Mouse (Mus musculus): Measurements from ENCODE around the gene Jam2.

GRCm38 (mm10) chr16:84873805-84874204 lies 99.9 kb downstream of the Jam2 start:
- TF ChIP-seq ZC3H11A (IDR thresholded peaks at IDR 0.05; ENCODE audit: borderline replicate concordance, low read depth, low read length) (no peak), MAFK (IDR thresholded peaks at IDR 0.05; ENCODE audit: insufficient read depth, low read depth, low read length) (no peak)
